Mouse (Mus musculus): ENCODE measurements around the gene Arrb1. TPM values are rescaled to one million over a fixed set of nuclear protein-coding genes. Genes with fewer than 3 reads are reported as not detected.
"Not testable (repeated sequence)": the region's sequence is repeated elsewhere in the genome, so short reads cannot be mapped to it uniquely, and the experiment has no call there.

The Arrb1 gene
- polyA plus RNA-seq, 1 experiment from 2014 or later, result 4.4 TPM

- no peak overlapping the region for H3K27ac ChIP-seq (ENCODE audit: low read depth, low read length)
- H3K27me3 ChIP-seq (replicated peaks; ENCODE audit: control insufficient read depth, insufficient read depth, low read length), result no peaks in the 10 kb centered on the region
- no peak overlapping the region for H3K4me2 ChIP-seq (replicated peaks; ENCODE audit: low read depth)
- H3K4me3 ChIP-seq (ENCODE audit: low read depth, low read length), result no peak overlapping the region
- H3K4me1 ChIP-seq (replicated peaks; ENCODE audit: control insufficient read depth, insufficient read depth, low read length), result no peaks in the 10 kb centered on the region
- no peak overlapping the region for H3K9ac ChIP-seq (ENCODE audit: low read depth, low read length)
- no peak for ATAC-seq
- H3K9me3 ChIP-seq (ENCODE audit: control insufficient read depth), result 0 out of 2 replicates have a peak, but pooled peaks cover 3% of the 10 kb centered on the region
- H3K36me3 ChIP-seq (ENCODE audit: control insufficient read depth, insufficient read depth), result no peaks in the 10 kb centered on the region
- TF ChIP-seq CTCF (IDR thresholded peaks at IDR 0.05; ENCODE audit: low read depth), result no peak
Measured at GRCm38 (mm10) chr7:99504556-99504955, 30.7 kb upstream of the Arrb1 start.

GRCm38 (mm10) chr7:99508187-99508586 lies 27.1 kb upstream of the Arrb1 start:
- not testable (repeated sequence) for H3K9ac ChIP-seq (ENCODE audit: low read depth, low read length); H3K27ac ChIP-seq (ENCODE audit: low read depth, low read length); H3K4me2 ChIP-seq (replicated peaks; ENCODE audit: low read depth); H3K9me3 ChIP-seq (ENCODE audit: control insufficient read depth); ATAC-seq; H3K36me3 ChIP-seq (ENCODE audit: control insufficient read depth, insufficient read depth); H3K27me3 ChIP-seq (replicated peaks; ENCODE audit: control insufficient read depth, insufficient read depth, low read length); H3K4me1 ChIP-seq (replicated peaks; ENCODE audit: control insufficient read depth, insufficient read depth, low read length); H3K4me3 ChIP-seq (ENCODE audit: low read depth, low read length)
- 10% methylated on average over 2 of the region's 2 CpGs for WGBS

- no peak for TF ChIP-seq CTCF (IDR thresholded peaks at IDR 0.05; ENCODE audit: low read depth)
Measured at GRCm38 (mm10) chr7:99510087-99510501, 25.2 kb upstream of the Arrb1 start.

GRCm38 (mm10) chr7:99516092-99516813 lies 19.0 kb upstream of the Arrb1 start:
- no peaks in the 10 kb centered on the region for H3K27me3 ChIP-seq (replicated peaks; ENCODE audit: control insufficient read depth, insufficient read depth, low read length)
- WGBS, result 71% methylated on average over 9 of the region's 9 CpGs
- peaks cover 7% of the 10 kb centered on the region; the same call in 1 of the 2 replicates for H3K4me1 ChIP-seq (replicated peaks; ENCODE audit: control insufficient read depth, insufficient read depth, low read length)
- no peak for ATAC-seq
- no peak overlapping the region for H3K27ac ChIP-seq (ENCODE audit: low read depth, low read length)
- H3K4me2 ChIP-seq (replicated peaks; ENCODE audit: low read depth), result no peak overlapping the region
- TF ChIP-seq CTCF (IDR thresholded peaks at IDR 0.05; ENCODE audit: low read depth), result no peak
- H3K36me3 ChIP-seq (ENCODE audit: control insufficient read depth, insufficient read depth), result no peaks in the 10 kb centered on the region
- no peaks in the 10 kb centered on the region for H3K9me3 ChIP-seq (ENCODE audit: control insufficient read depth)
- H3K4me3 ChIP-seq (ENCODE audit: low read depth, low read length), result no peak overlapping the region
- H3K9ac ChIP-seq (ENCODE audit: low read depth, low read length), result no peak overlapping the region

More at GRCm38 (mm10) chr7:99510087-99510501, 25.2 kb upstream of the Arrb1 start:
- no peak overlapping the region for H3K4me2 ChIP-seq (replicated peaks; ENCODE audit: low read depth)
- ATAC-seq, result no peak
- H3K4me3 ChIP-seq (ENCODE audit: low read depth, low read length), result no peak overlapping the region
- no peaks in the 10 kb centered on the region for H3K36me3 ChIP-seq (ENCODE audit: control insufficient read depth, insufficient read depth)
- H3K9ac ChIP-seq (ENCODE audit: low read depth, low read length), result no peak overlapping the region
- H3K27ac ChIP-seq (ENCODE audit: low read depth, low read length), result no peak overlapping the region
- no peaks in the 10 kb centered on the region for H3K27me3 ChIP-seq (replicated peaks; ENCODE audit: control insufficient read depth, insufficient read depth, low read length)
- no peaks in the 10 kb centered on the region for H3K4me1 ChIP-seq (replicated peaks; ENCODE audit: control insufficient read depth, insufficient read depth, low read length)
- WGBS, result 24% methylated on average over 8 of the region's 8 CpGs
- 0 out of 2 replicates have a peak, but pooled peaks cover 3% of the 10 kb centered on the region for H3K9me3 ChIP-seq (ENCODE audit: control insufficient read depth)

GRCm38 (mm10) chr7:99516814-99517157 lies 18.5 kb upstream of the Arrb1 start:
- H3K9me3 ChIP-seq (ENCODE audit: control insufficient read depth), result no peaks in the 10 kb centered on the region
- WGBS, result 45% methylated on average over 3 of the region's 3 CpGs
- H3K4me3 ChIP-seq (ENCODE audit: low read depth, low read length), result no peak overlapping the region
- no peak for ATAC-seq
- H3K9ac ChIP-seq (ENCODE audit: low read depth, low read length), result no peak overlapping the region
- H3K4me1 ChIP-seq (replicated peaks; ENCODE audit: control insufficient read depth, insufficient read depth, low read length), result peaks cover 7% of the 10 kb centered on the region; the same call in 1 of the 2 replicates
- H3K27ac ChIP-seq (ENCODE audit: low read depth, low read length), result no peak overlapping the region
- no peak overlapping the region for H3K4me2 ChIP-seq (replicated peaks; ENCODE audit: low read depth)
- H3K27me3 ChIP-seq (replicated peaks; ENCODE audit: control insufficient read depth, insufficient read depth, low read length), result no peaks in the 10 kb centered on the region
- no peak for TF ChIP-seq CTCF (IDR thresholded peaks at IDR 0.05; ENCODE audit: low read depth)
- no peaks in the 10 kb centered on the region for H3K36me3 ChIP-seq (ENCODE audit: control insufficient read depth, insufficient read depth)

GRCm38 (mm10) chr7:99518954-99519644 lies 16.2 kb upstream of the Arrb1 start:
- no peak for TF ChIP-seq CTCF (IDR thresholded peaks at IDR 0.05; ENCODE audit: low read depth)
- H3K4me2 ChIP-seq (replicated peaks; ENCODE audit: low read depth), result no peak overlapping the region
- peak overlapping the region; percentile 22; the same call in 1 of the 2 replicates for H3K27ac ChIP-seq (ENCODE audit: low read depth, low read length)
- H3K27me3 ChIP-seq (replicated peaks; ENCODE audit: control insufficient read depth, insufficient read depth, low read length), result no peaks in the 10 kb centered on the region
- peak; percentile 70 for ATAC-seq
- no peaks in the 10 kb centered on the region for H3K9me3 ChIP-seq (ENCODE audit: control insufficient read depth)
- H3K9ac ChIP-seq (ENCODE audit: low read depth, low read length), result no peak overlapping the region
- H3K4me3 ChIP-seq (ENCODE audit: low read depth, low read length), result no peak overlapping the region
- 34% methylated on average over 4 of the region's 4 CpGs for whole genome bisulfite sequencing
- no peaks in the 10 kb centered on the region for H3K36me3 ChIP-seq (ENCODE audit: control insufficient read depth, insufficient read depth)
- H3K4me1 ChIP-seq (replicated peaks; ENCODE audit: control insufficient read depth, insufficient read depth, low read length), result peaks cover 7% of the 10 kb centered on the region; the same call in 1 of the 2 replicates

Data from intestine, postnatal 0 days (tissue).